Mouse (Mus musculus): ENCODE data around the gene Gm8871. TPM values are rescaled to one million over a fixed set of nuclear protein-coding genes. Genes with fewer than 3 reads are reported as not detected.

Gm8871 gene
- polyA plus RNA-seq (2021; fragmentation: Nextera tagmentation): not detected in 2 replicates
- long read RNA-seq, experiment 1: 0 reads
- long read RNA-seq, experiment 2: 0 reads

DNA sequence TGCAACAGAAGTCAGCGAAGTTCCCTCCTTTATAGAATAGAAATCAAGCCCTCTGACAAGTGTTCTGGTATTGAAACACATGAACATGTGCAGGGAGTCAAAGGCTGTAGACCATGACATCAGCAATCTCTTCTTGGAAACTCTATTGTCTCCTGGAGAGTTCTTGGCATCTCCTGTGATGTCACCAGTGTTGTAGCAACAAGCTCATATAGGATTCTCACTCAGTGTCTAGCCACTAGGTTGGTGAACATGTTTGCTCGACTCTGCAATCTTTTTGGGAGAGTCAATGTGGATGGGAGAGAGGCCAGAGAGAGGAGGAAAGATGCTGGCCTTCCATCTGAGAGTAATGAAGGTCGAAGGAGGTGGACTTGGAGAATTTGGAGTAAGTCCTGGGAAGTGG, at the start of gene Gm8871, which contains the start of gene Gm8857:
Gm8871 (plus strand) TSS at position 301 of the 400 bp plus-strand sequence.
Gm8857 (plus strand) TSS at position 303 of the 400 bp plus-strand sequence.

Other genes starting within 250 kb of the Gm8871 start
- not detected in 2 replicates for gene Gm8857, start within 50 bp of the Gm8871 start, polyA plus RNA-seq (2021; fragmentation: Nextera tagmentation)
- not detected in 2 replicates for gene Gm8879, start 179.8 kb downstream of the Gm8871 start, polyA plus RNA-seq (2021; fragmentation: Nextera tagmentation)
- not detected in 2 replicates for gene Gm5861, start 235.3 kb downstream of the Gm8871 start, polyA plus RNA-seq (2021; fragmentation: Nextera tagmentation)